Mouse (Mus musculus): Measurements from ENCODE around the gene Ift27. TPM values are rescaled to one million over a fixed set of nuclear protein-coding genes. Genes with fewer than 3 reads are reported as not detected.

The Ift27 gene
- polyA plus RNA-seq, 1 experiment from 2014 or later, result 42.1 TPM

- peaks cover 15% of the 10 kb centered on the region; the same call in 1 of the 2 replicates for H3K27me3 ChIP-seq (ENCODE audit: control insufficient read depth, insufficient read depth, low read length)
- no peak overlapping the region for H3K27ac ChIP-seq (ENCODE audit: low read depth, low read length)
- ATAC-seq (replicated peaks; ENCODE audit: insufficient number of reproducible peaks, low FRiP score, low TSS enrichment), result no peak
Measured at GRCm38 (mm10) chr15:78194320-78194719, 20.4 kb upstream of the Ift27 start.

DNA sequence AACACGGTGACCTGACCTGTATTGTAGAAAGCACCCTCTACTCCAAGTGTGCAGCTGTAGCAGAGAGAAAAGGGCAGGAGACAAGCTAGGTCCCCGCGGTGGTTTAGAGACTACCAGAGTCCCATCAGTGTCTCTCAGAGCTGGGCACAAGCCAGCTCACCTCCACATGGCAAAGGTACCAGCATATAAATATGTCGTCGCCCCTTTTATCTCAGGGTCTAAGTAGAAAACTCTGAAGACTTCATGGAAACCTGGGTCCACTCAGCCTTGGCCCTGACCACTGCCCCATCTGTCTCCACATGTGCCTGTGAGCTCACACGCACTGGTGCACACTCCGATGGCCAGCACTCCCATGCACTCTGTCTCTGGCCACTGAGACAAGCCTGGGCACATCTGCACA, 15.7 kb upstream of the Ift27 start:
- no peak overlapping the region for H3K27ac ChIP-seq (ENCODE audit: low read depth, low read length)
- H3K9me3 ChIP-seq (replicated peaks; ENCODE audit: control insufficient read depth, low read length), result no peaks in the 10 kb centered on the region
- H3K4me2 ChIP-seq, result no peak overlapping the region
- no peak overlapping the region for H3K4me3 ChIP-seq (ENCODE audit: low read depth, low read length)
- H3K36me3 ChIP-seq (ENCODE audit: control insufficient read depth, insufficient read depth, low read length), result no peaks in the 10 kb centered on the region
- WGBS (ENCODE audit: insufficient replicate concordance), result 83% methylated on average over 7 of the region's 7 CpGs
- peaks cover 3% of the 10 kb centered on the region; the same call in 1 of the 2 replicates for H3K27me3 ChIP-seq (ENCODE audit: control insufficient read depth, insufficient read depth, low read length)
- no peak for ATAC-seq (replicated peaks; ENCODE audit: insufficient number of reproducible peaks, low FRiP score, low TSS enrichment)
- no peak overlapping the region for H3K9ac ChIP-seq (ENCODE audit: low read depth, low read length)
- no peaks in the 10 kb centered on the region for H3K4me1 ChIP-seq (ENCODE audit: control insufficient read depth, insufficient read depth, low read length)

More at GRCm38 (mm10) chr15:78194320-78194719, 20.4 kb upstream of the Ift27 start:
- no peaks in the 10 kb centered on the region for H3K9me3 ChIP-seq (replicated peaks; ENCODE audit: control insufficient read depth, low read length)
- H3K4me2 ChIP-seq, result no peak overlapping the region
- 59% methylated on average over 3 of the region's 3 CpGs for WGBS (ENCODE audit: insufficient replicate concordance)
- H3K36me3 ChIP-seq (ENCODE audit: control insufficient read depth, insufficient read depth, low read length), result no peaks in the 10 kb centered on the region
- H3K4me1 ChIP-seq (ENCODE audit: control insufficient read depth, insufficient read depth, low read length), result peaks cover 7% of the 10 kb centered on the region
- H3K9ac ChIP-seq (ENCODE audit: low read depth, low read length), result no peak overlapping the region
- H3K4me3 ChIP-seq (ENCODE audit: low read depth, low read length), result no peak overlapping the region

- Histone ChIP-seq H3K4me2 (no peak overlapping the region), H3K27ac (ENCODE audit: low read depth, low read length) (no peak overlapping the region), H3K27me3 (ENCODE audit: control insufficient read depth, insufficient read depth, low read length) (peaks cover 7% of the 10 kb centered on the region), H3K9ac (ENCODE audit: low read depth, low read length) (no peak overlapping the region), H3K4me3 (ENCODE audit: low read depth, low read length) (no peak overlapping the region), H3K36me3 (ENCODE audit: control insufficient read depth, insufficient read depth, low read length) (no peaks in the 10 kb centered on the region), H3K9me3 (replicated peaks; ENCODE audit: control insufficient read depth, low read length) (no peaks in the 10 kb centered on the region), H3K4me1 (ENCODE audit: control insufficient read depth, insufficient read depth, low read length) (no peaks in the 10 kb centered on the region)
- ATAC-seq (replicated peaks; ENCODE audit: insufficient number of reproducible peaks, low FRiP score, low TSS enrichment), result no peak
- WGBS (ENCODE audit: insufficient replicate concordance), result 69% methylated on average over 3 of the region's 3 CpGs
Measured at GRCm38 (mm10) chr15:78188546-78188945, 14.6 kb upstream of the Ift27 start.

DNA sequence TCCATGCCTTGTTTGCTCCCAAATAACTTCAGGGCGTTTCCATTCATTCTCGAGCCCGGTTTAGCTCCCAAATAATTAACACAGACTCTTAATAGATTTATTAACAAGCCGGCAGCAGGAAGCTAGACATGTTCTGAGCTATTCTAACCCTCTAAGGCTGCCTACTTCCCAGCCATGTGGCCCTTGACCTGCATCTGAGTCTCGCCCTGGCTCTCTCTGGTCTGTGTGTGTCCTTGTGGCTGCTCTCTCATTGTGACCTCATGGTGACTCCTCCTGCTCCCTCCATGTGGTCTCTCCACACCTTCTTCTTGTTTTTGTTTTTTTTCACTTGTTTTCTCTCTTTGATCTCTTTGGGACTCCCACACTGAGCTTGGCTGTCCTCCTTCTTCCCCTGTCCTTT, 13.0 kb upstream of the Ift27 start:
- ATAC-seq (replicated peaks; ENCODE audit: insufficient number of reproducible peaks, low FRiP score, low TSS enrichment), result no peak
- H3K27me3 ChIP-seq (ENCODE audit: control insufficient read depth, insufficient read depth, low read length), result peaks cover 17% of the 10 kb centered on the region

DNA sequence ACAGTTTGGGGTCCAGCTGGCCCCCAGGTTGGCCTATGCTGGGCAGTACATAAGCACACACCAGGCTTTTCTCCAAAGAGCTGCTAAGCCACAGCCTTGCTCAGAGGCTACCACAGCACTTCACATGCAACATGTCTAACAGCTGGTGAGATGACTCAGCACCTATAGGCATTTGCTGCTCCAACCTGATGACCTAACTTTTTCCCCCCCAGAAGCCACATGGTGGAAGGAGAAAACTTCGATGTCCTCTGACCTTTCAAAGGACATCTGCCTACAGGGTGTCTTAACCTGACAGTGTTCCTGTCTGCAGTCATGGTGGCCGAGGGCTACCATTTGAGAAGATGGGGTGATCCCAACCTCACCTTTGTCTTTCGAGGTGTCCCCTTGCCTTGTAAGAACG, 11.7 kb upstream of the Ift27 start:
- 0 out of 2 replicates have a peak, but pooled peaks cover 3% of the 10 kb centered on the region for H3K4me1 ChIP-seq (ENCODE audit: control insufficient read depth, insufficient read depth, low read length)
- H3K4me2 ChIP-seq, result no peak overlapping the region
- ATAC-seq (replicated peaks; ENCODE audit: insufficient number of reproducible peaks, low FRiP score, low TSS enrichment), result no peak
- no peak overlapping the region for H3K4me3 ChIP-seq (ENCODE audit: low read depth, low read length)
- no peaks in the 10 kb centered on the region for H3K36me3 ChIP-seq (ENCODE audit: control insufficient read depth, insufficient read depth, low read length)
- WGBS (ENCODE audit: insufficient replicate concordance), result 82% methylated on average over 4 of the region's 4 CpGs
- H3K27ac ChIP-seq (ENCODE audit: low read depth, low read length), result no peak overlapping the region
- H3K9ac ChIP-seq (ENCODE audit: low read depth, low read length), result no peak overlapping the region
- peaks cover 22% of the 10 kb centered on the region for H3K27me3 ChIP-seq (ENCODE audit: control insufficient read depth, insufficient read depth, low read length)
- no peaks in the 10 kb centered on the region for H3K9me3 ChIP-seq (replicated peaks; ENCODE audit: control insufficient read depth, low read length)

More for the DNA sequence above, 13.0 kb upstream of the Ift27 start:
- H3K4me2 ChIP-seq, result no peak overlapping the region
- H3K4me3 ChIP-seq (ENCODE audit: low read depth, low read length), result no peak overlapping the region
- no peaks in the 10 kb centered on the region for H3K36me3 ChIP-seq (ENCODE audit: control insufficient read depth, insufficient read depth, low read length)
- no peaks in the 10 kb centered on the region for H3K9me3 ChIP-seq (replicated peaks; ENCODE audit: control insufficient read depth, low read length)
- no peak overlapping the region for H3K9ac ChIP-seq (ENCODE audit: low read depth, low read length)
- no peak overlapping the region for H3K27ac ChIP-seq (ENCODE audit: low read depth, low read length)
- WGBS (ENCODE audit: insufficient replicate concordance), result 59% methylated on average over 5 of the region's 5 CpGs
- 0 out of 2 replicates have a peak, but pooled peaks cover 2% of the 10 kb centered on the region for H3K4me1 ChIP-seq (ENCODE audit: control insufficient read depth, insufficient read depth, low read length)

DNA sequence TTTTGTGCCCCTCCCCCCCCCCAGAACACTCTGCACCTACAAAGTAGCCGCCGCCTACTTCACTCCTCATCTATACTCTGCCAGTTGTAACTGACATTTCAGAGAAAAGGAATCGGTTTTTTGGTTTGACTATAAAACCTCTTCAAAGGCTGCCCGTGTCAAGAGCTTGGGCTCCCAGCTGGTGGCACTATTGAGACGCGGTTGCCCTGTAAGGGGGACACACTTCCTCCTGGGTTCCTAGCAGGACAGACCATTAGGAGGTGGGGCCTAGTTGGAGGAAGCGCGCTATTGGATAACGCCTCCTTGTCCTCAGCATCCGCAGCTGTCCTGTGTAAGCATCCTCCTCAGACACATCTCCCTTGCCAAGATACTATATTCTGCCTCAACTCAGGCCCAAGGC, 10.9 kb upstream of the Ift27 start:
- 0 out of 2 replicates have a peak, but pooled peaks have one; percentile 57 for ATAC-seq (replicated peaks; ENCODE audit: insufficient number of reproducible peaks, low FRiP score, low TSS enrichment)
- Histone ChIP-seq H3K27me3 (ENCODE audit: control insufficient read depth, insufficient read depth, low read length) (peaks cover 22% of the 10 kb centered on the region), H3K4me2 (peak overlapping the region; percentile 20)

DNA sequence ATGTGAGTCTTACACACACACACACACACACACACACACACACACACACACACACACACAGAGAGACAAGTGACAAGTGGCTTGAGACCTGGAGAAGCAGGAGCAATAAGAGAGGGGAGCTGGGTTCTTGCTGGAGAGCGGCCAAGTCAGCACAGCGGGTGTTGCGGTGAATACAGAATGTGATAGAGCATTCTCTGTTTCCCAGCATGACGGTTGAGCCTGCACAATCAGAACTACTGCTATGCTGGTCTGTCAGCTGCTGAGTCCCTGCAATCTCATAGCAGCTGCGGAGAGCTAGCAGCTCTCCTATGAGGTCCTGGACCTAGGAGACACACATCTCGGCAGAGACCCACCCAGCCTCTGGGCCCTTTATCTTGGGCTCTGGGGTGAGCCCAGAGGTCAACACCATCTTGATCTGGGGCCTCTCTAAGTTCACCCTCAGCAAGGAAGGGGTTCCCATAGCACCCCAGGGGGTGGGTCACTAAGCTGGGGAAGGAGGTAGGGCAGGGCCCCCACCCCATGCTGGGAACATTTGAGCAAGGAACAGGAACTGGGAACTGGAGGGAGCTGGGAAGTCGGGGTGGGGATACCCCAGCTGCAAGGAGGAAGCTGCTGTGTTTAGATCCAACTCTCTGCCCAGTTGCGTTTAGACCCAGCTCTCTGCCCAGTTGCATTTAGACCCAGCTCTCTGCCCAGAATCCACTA, 7.9 kb upstream of the Ift27 start:
- ATAC-seq (replicated peaks; ENCODE audit: insufficient number of reproducible peaks, low FRiP score, low TSS enrichment), result no peak
- 0 out of 2 replicates have a peak, but pooled peaks cover 3% of the 10 kb centered on the region for H3K4me1 ChIP-seq (ENCODE audit: control insufficient read depth, insufficient read depth, low read length)
- H3K9me3 ChIP-seq (replicated peaks; ENCODE audit: control insufficient read depth, low read length), result no peaks in the 10 kb centered on the region
- H3K4me2 ChIP-seq, result no peak overlapping the region
- H3K36me3 ChIP-seq (ENCODE audit: control insufficient read depth, insufficient read depth, low read length), result no peaks in the 10 kb centered on the region
- no peak overlapping the region for H3K27ac ChIP-seq (ENCODE audit: low read depth, low read length)
- no peak overlapping the region for H3K4me3 ChIP-seq (ENCODE audit: low read depth, low read length)
- no peak overlapping the region for H3K9ac ChIP-seq (ENCODE audit: low read depth, low read length)
- H3K27me3 ChIP-seq (ENCODE audit: control insufficient read depth, insufficient read depth, low read length), result peaks cover 22% of the 10 kb centered on the region
- WGBS (ENCODE audit: insufficient replicate concordance), result 27% methylated on average over 8 of the region's 8 CpGs

More for the DNA sequence above, 10.9 kb upstream of the Ift27 start:
- H3K9ac ChIP-seq (ENCODE audit: low read depth, low read length), result no peak overlapping the region
- 0 out of 2 replicates have a peak, but pooled peaks cover 3% of the 10 kb centered on the region for H3K4me1 ChIP-seq (ENCODE audit: control insufficient read depth, insufficient read depth, low read length)
- 5% methylated on average over 10 of the region's 10 CpGs for WGBS (ENCODE audit: insufficient replicate concordance)
- no peak overlapping the region for H3K4me3 ChIP-seq (ENCODE audit: low read depth, low read length)
- H3K9me3 ChIP-seq (replicated peaks; ENCODE audit: control insufficient read depth, low read length), result no peaks in the 10 kb centered on the region
- H3K27ac ChIP-seq (ENCODE audit: low read depth, low read length), result no peak overlapping the region
- no peaks in the 10 kb centered on the region for H3K36me3 ChIP-seq (ENCODE audit: control insufficient read depth, insufficient read depth, low read length)

DNA sequence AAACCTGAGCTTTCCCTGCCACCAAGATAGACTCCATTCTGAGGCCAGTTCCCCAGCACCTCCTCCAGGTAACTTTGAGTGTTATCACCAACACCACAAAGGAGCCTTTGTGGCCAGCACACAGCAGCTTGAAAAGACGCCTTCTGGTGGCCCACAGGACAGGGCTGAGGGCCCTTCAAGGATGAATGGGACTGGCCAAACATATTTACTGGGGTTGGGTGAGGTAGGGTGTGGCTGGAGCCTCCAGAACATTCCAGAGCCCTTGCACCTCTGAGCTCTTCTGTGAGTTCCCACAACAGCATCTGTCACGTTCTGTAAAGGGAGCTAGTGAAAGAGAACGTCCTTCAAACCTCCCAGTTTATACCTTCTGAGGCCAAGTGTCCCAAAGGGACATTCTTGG, 5.9 kb upstream of the Ift27 start:
- H3K9ac ChIP-seq (ENCODE audit: low read depth, low read length), result no peak overlapping the region
- no peak overlapping the region for H3K27ac ChIP-seq (ENCODE audit: low read depth, low read length)
- peaks cover 5% of the 10 kb centered on the region; the same call in 1 of the 2 replicates for H3K4me1 ChIP-seq (ENCODE audit: control insufficient read depth, insufficient read depth, low read length)
- no peaks in the 10 kb centered on the region for H3K9me3 ChIP-seq (replicated peaks; ENCODE audit: control insufficient read depth, low read length)
- no peak overlapping the region for H3K4me2 ChIP-seq
- no peak overlapping the region for H3K4me3 ChIP-seq (ENCODE audit: low read depth, low read length)
- 57% methylated on average over 3 of the region's 3 CpGs for WGBS (ENCODE audit: insufficient replicate concordance)
- H3K27me3 ChIP-seq (ENCODE audit: control insufficient read depth, insufficient read depth, low read length), result peaks cover 22% of the 10 kb centered on the region
- no peaks in the 10 kb centered on the region for H3K36me3 ChIP-seq (ENCODE audit: control insufficient read depth, insufficient read depth, low read length)
- ATAC-seq (replicated peaks; ENCODE audit: insufficient number of reproducible peaks, low FRiP score, low TSS enrichment), result no peak

GRCm38 (mm10) chr15:78178397-78178796, 4.5 kb upstream of the Ift27 start:
- H3K9ac ChIP-seq (ENCODE audit: low read depth, low read length), result no peak overlapping the region
- no peaks in the 10 kb centered on the region for H3K9me3 ChIP-seq (replicated peaks; ENCODE audit: control insufficient read depth, low read length)
- no peak overlapping the region for H3K4me3 ChIP-seq (ENCODE audit: low read depth, low read length)
- no peak overlapping the region for H3K4me2 ChIP-seq
- H3K27me3 ChIP-seq (ENCODE audit: control insufficient read depth, insufficient read depth, low read length), result peaks cover 15% of the 10 kb centered on the region
- 6% methylated on average over 9 of the region's 9 CpGs for WGBS (ENCODE audit: insufficient replicate concordance)
- no peaks in the 10 kb centered on the region for H3K36me3 ChIP-seq (ENCODE audit: control insufficient read depth, insufficient read depth, low read length)
- H3K27ac ChIP-seq (ENCODE audit: low read depth, low read length), result no peak overlapping the region
- no peak for ATAC-seq (replicated peaks; ENCODE audit: insufficient number of reproducible peaks, low FRiP score, low TSS enrichment)
- H3K4me1 ChIP-seq (ENCODE audit: control insufficient read depth, insufficient read depth, low read length), result peaks cover 10% of the 10 kb centered on the region; the same call in 1 of the 2 replicates

All from heart, embryonic 11.5 days (tissue).